Mouse (Mus musculus) megakaryocyte progenitor cell, adult 5-6 weeks (primary cell): ENCODE data around the gene Scgb1b30. TPM values are rescaled to one million over a fixed set of nuclear protein-coding genes. Genes with fewer than 3 reads are reported as not detected.
"Not testable (repeated sequence)": the region's sequence is repeated elsewhere in the genome, so short reads cannot be mapped to it uniquely, and the experiment has no call there.

Experiments used
- ATAC-seq: replicated peaks from 2 replicates; pipeline ENCODE4 v1.8.0; 2016; ENCODE audit warnings: mild to moderate bottlenecking, moderate TSS enrichment, inconsistent platforms; ENCODE audit not compliant: poor library complexity
- total RNA-seq, 2 experiments: library from RNA; stranded (forward) in 1 of 2; stranded (reverse) in 1 of 2; fragments of 157-497, 149-512 nt in 1 of 2; fragments of 200-1000 nt in 1 of 2; gene quantifications; 2 replicates each; pipeline versions ENCODE4 v1.2.3 to v1.2.4; 2015 to 2017

The Scgb1b30 gene
- not detected in 2 replicates for total RNA-seq (2015)
- not detected in 2 replicates for total RNA-seq (2017)

DNA sequence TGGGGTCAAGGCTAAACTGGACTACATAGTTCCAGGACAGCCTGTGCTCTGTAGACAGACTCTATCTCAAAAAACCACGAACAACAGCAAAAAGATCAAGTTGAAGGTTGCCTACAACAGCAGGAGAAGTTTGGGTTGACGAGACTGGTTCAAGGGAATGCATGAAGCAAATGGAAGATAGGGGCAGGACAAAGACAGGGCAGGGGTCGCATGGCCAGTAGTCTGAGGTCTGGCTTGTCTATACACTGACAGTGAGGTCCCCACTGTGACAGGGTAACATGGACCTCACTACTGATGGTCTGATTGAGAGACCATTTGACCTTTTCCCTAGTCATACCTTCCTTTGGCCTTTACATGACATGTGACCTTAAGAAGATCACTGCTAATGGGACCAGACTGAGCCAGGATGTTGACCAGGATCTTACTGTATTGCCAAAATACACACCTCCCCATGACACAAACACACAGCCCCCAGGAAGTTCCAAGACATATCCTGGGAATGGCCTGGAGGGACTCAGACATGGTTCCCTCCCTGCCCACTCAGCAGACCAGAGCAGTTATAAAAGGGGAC is at the start of gene Scgb1b30:
Scgb1b30 (plus strand) TSS at position 521 of the 571 bp plus-strand sequence.
- no peak for ATAC-seq

GRCm38 (mm10) chr7:34068132-34068531 is 27.1 kb upstream of the Scgb1b30 start:
- ATAC-seq: not testable (repeated sequence)

GRCm38 (mm10) chr7:34100002-34100401 is 4.8 kb downstream of the Scgb1b30 start:
- ATAC-seq: no peak

GRCm38 (mm10) chr7:34101276-34101675 is 6.0 kb downstream of the Scgb1b30 start:
- no peak for ATAC-seq

DNA sequence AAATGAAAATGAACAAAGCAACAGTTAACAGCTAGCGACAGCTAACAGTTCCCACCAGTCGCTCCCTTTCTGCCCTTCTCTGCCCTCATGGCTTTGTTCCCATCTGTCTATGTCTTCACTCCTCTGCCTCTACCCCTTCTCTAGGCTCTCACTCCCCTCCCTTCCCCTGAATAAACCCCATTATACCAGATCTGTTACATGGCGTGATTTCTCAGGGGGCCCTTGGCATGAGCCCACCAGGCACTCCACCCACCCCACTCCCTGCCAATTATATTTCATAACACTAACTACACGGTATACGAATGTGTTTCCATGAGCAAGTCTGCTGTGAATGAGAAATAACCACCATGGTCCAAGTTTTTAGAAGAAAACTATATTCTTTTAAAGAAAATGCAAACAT is 14.0 kb downstream of the Scgb1b30 start:
- ATAC-seq: no peak

- ATAC-seq: no peak
These were observed 21.4 kb downstream of the Scgb1b30 start for GRCm38 (mm10) chr7:34116601-34117000.

GRCm38 (mm10) chr7:34120636-34121035 is 25.4 kb downstream of the Scgb1b30 start:
- ATAC-seq: not testable (repeated sequence)

- ATAC-seq: no peak
These were observed 27.9 kb downstream of the Scgb1b30 start for GRCm38 (mm10) chr7:34122987-34123720.

DNA sequence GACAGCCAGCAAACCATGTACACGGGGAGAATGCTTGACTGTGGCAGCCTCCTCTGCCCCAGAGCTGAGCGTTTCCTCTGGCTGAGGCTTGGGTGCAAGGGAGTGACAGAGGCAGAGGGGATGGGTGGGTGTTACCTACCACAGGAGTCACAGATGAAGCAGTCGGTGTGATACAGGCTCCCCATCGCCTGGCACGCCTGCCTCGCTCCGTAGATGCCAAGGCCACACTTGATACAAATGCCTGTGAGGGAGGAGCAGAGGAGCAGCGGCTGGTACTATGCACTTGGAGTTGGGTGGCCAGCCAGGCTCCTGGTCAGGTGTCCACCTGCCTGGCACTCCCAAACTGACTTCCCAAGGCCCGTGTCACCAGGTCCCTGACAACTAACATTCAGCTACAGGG is 30.1 kb downstream of the Scgb1b30 start:
- no peak for ATAC-seq

DNA sequence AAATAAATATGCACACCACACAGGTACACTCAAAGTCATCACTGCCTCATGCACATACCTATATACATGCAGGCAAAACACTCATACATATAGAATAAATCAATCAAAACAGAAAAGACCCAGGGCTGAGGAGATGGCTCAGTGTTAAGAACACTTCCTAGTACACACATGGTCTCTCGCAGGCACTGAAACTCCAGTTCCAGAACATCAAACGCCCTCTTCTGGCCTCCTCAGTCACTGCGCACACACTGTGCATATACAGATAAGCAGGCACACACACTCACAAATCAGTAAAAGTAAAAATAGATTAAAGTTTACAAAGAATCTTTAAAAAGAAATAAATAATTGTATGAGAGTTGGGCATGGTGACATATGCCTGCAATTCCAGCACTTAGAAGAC is 31.1 kb downstream of the Scgb1b30 start:
- ATAC-seq: no peak

DNA sequence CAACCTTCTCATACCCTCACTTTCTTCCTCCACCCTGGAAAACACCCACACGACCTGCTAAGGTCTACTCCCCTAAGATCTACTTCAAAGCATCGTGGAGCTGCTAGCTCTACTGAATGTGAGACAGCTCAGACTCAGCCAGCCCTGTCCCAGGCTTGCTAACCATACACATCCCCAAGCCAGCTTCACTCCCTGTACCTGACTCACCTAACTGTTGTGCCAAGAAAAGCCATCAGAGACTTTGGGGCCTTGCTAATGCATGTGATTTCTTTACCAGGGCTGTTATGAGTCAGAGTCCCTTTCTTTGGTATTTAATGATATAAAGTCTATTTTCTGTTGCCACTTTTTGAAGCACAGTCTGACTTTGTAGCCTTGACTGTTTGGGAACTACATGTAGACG is 35.9 kb downstream of the Scgb1b30 start:
- no peak for ATAC-seq

GRCm38 (mm10) chr7:34131959-34132354 is 36.7 kb downstream of the Scgb1b30 start:
- no peak for ATAC-seq

DNA sequence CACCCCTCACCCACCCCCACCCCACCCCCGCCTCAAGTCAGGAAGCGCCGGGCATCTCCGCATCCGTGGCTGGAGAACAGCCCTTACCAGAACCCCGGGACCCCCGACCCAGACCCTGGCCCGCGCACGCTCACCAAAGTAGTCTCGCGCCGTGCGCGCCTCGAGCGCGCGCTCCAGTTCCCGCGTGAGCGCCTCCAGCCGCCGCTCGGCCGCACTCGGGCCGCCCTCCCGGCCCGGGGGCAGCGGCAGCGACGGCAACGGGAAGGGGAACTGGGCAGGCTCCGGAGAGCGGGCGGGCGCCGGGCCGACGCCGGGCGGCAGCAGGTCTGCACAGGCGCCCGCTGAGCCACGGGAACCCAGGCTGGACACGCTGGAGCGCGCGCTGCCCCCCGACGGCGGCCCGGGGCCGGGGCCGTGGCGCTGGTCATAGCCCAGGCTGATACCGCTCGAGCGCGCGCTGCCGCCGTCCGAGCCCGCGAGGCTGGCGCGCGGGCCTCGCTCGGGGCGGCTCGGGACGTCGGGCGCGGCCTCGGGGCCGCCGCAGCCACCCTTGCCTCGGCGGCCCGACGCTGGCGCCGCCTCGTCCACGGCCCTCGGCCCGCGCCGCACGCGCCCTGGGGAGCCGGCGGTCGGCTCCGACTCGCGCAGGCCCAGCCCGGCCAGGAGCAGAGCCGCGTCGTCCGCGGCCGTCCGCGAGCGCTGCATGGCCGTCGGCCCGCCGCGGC is 37.3 kb downstream of the Scgb1b30 start:
- peak; percentile 57 for ATAC-seq

DNA sequence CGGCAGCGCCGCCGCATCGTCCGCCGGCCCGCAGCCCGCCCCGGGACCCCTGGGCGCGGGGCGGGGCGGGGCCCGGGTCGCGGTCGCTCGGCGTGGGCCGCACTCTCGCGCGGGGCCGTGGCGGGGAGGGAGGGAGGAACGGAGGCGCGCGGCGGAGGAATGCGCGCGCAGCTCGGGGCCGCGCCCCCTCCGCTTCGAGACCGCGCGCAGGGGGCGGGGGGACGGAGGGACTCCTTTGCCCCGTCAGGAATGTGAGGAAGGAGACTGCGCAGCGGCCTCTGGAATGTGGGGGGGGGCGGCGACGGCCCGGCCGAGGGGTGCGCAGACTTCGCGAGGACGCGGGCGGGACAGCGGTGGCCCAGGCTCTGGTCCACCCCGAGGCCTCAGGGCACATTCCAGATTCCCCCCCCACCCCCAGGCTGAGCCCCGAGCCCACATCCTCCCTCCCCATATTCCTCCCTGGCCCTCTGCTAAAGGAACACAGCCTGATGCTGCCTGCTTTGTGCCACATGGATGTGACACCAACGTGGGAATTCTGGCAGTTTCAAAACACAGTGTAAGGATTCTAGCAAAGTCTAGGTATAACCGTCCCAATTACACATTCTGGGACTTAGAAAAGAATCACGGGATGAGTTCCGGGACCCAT is 38.0 kb downstream of the Scgb1b30 start, which contains the start of gene Wtip:
Wtip (minus strand) TSS at position 152 of the 646 bp plus-strand sequence.
- peak; percentile 38 for ATAC-seq

DNA sequence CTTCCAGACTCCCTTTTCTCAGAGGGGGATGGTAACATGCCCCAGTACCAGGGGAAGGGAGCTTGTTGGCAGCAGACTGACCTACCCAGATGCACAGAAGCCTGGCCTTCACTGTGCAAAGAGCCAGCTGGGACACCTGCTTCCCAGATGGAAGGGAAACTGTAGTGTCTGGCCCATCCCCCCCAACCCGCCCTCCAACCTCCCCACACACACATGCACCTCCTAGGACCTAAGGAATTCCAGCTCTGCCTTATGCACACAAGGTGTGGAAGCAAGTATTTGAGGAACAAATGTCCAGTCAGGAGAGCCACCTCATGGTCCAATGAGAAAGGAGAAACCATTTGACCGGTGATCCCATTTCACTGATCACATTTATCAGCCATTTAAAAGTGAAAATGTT is 39.1 kb downstream of the Scgb1b30 start:
- ATAC-seq: no peak

DNA sequence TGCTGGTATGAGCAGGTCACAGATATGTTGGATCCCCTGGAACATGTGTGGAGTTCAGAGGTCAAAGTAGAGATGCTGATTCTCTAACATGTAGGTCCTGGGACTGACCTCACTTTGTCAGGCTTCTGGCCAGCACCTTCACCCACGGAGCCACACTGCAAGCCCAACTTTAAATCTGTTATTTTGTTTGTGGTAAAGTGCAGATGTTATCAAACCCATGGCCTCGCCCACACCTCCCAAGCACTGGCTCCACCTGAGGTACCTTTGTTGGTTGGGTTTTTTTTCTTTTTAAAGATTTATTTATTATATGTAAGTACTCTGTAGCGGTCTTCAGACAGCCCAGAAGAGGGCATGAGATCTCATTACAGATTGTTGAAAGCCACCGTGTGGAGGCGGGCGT is 44.3 kb downstream of the Scgb1b30 start:
- ATAC-seq: 0 out of 2 replicates have a peak, but pooled peaks have one; percentile 17

GRCm38 (mm10) chr7:34141123-34141522 is 45.9 kb downstream of the Scgb1b30 start:
- ATAC-seq: no peak

GRCm38 (mm10) chr7:34147193-34147592 is 52.0 kb downstream of the Scgb1b30 start:
- peak; percentile 52 for ATAC-seq
